Mouse (Mus musculus): Measurements from ENCODE around the gene Tmem37. TPM values are rescaled to one million over a fixed set of nuclear protein-coding genes. Genes with fewer than 3 reads are reported as not detected.

Gene Tmem37
- total RNA-seq, 2 experiments from 2014 or later = 1.2 to 1.3 TPM

GRCm38 (mm10) chr1:120064036-120064682 lies 9.7 kb downstream of the Tmem37 start:
- intact Hi-C loops (cut with DNase I) = no loop called here

GRCm38 (mm10) chr1:120062231-120062630 lies 11.6 kb downstream of the Tmem37 start:
- intact Hi-C loops (cut with DNase I) = no loop called here
- no peak for DNase-seq (ENCODE audit: low spot score in 2 of 2)

More at GRCm38 (mm10) chr1:120064036-120064682, 9.7 kb downstream of the Tmem37 start:
- no peak for DNase-seq (ENCODE audit: low spot score in 2 of 2)

GRCm38 (mm10) chr1:120060687-120061086 lies 13.2 kb downstream of the Tmem37 start:
- no peak for DNase-seq (ENCODE audit: low spot score in 2 of 2)
- intact Hi-C loops (cut with DNase I) = no loop called here

GRCm38 (mm10) chr1:120057674-120058430 lies 16.0 kb downstream of the Tmem37 start:
- DNase-seq (ENCODE audit: low spot score in 2 of 2) = no peak
- intact Hi-C loops (cut with DNase I) = no loop called here

- intact Hi-C loops (cut with DNase I) = no loop called here
- DNase-seq (ENCODE audit: low spot score in 2 of 2) = peak in 1 of 2 experiments; percentile 65
These were observed 16.8 kb downstream of the Tmem37 start for GRCm38 (mm10) chr1:120057044-120057443.

- no peak for DNase-seq (ENCODE audit: low spot score in 2 of 2)
- intact Hi-C loops (cut with DNase I) = no loop called here
These were observed 17.6 kb downstream of the Tmem37 start for GRCm38 (mm10) chr1:120056236-120056635.

GRCm38 (mm10) chr1:120055475-120055874 lies 18.4 kb downstream of the Tmem37 start:
- no peak for DNase-seq (ENCODE audit: low spot score in 2 of 2)
- intact Hi-C loops (cut with DNase I) = no loop called here

- intact Hi-C loops (cut with DNase I) = no loop called here
- peak in 1 of 2 experiments; percentile 65 for DNase-seq (ENCODE audit: low spot score in 2 of 2)
These were observed 18.9 kb downstream of the Tmem37 start for GRCm38 (mm10) chr1:120054997-120055396.

- no peak for DNase-seq (ENCODE audit: low spot score in 2 of 2)
- intact Hi-C loops (cut with DNase I) = no loop called here
These were observed 22.8 kb downstream of the Tmem37 start for GRCm38 (mm10) chr1:120051070-120051469.

- DNase-seq (ENCODE audit: low spot score in 2 of 2) = no peak
- intact Hi-C loops (cut with DNase I) = no loop called here
These were observed 26.5 kb downstream of the Tmem37 start for GRCm38 (mm10) chr1:120047325-120047724.

- DNase-seq (ENCODE audit: low spot score in 2 of 2) = no peak
- intact Hi-C loops (cut with DNase I) = no loop called here
These were observed 29.3 kb downstream of the Tmem37 start for GRCm38 (mm10) chr1:120044584-120044983.

GRCm38 (mm10) chr1:120042421-120042820 lies 31.5 kb downstream of the Tmem37 start:
- no peak for DNase-seq (ENCODE audit: low spot score in 2 of 2)
- intact Hi-C loops (cut with DNase I) = no loop called here

GRCm38 (mm10) chr1:120038594-120038993 lies 35.3 kb downstream of the Tmem37 start:
- intact Hi-C loops (cut with DNase I) = no loop called here
- DNase-seq (ENCODE audit: low spot score in 2 of 2) = no peak

GRCm38 (mm10) chr1:120037021-120037683 lies 36.7 kb downstream of the Tmem37 start:
- no peak for DNase-seq (ENCODE audit: low spot score in 2 of 2)
- intact Hi-C loops (cut with DNase I) = no loop called here

GRCm38 (mm10) chr1:120035456-120036034 lies 38.3 kb downstream of the Tmem37 start:
- intact Hi-C loops (cut with DNase I) = no loop called here
- DNase-seq (ENCODE audit: low spot score in 2 of 2) = no peak

- no peak for DNase-seq (ENCODE audit: low spot score in 2 of 2)
These were observed 39.1 kb downstream of the Tmem37 start for GRCm38 (mm10) chr1:120034793-120035192.

GRCm38 (mm10) chr1:120033469-120033854 lies 40.4 kb downstream of the Tmem37 start:
- no peak for DNase-seq (ENCODE audit: low spot score in 2 of 2)
- intact Hi-C loops (cut with DNase I) = loop anchor here (1.0 to 5.0 kb wide), 2 partner anchors 60 to 119 kb away; no protein-coding TSS in a partner anchor

More at GRCm38 (mm10) chr1:120034793-120035192, 39.1 kb downstream of the Tmem37 start:
- intact Hi-C loops (cut with DNase I) = loop anchor here (5.0 kb wide), 1 partner anchor 118 kb away; no protein-coding TSS in a partner anchor

GRCm38 (mm10) chr1:120032804-120033468 lies 40.9 kb downstream of the Tmem37 start:
- peak; percentile 77 to 79 for DNase-seq (ENCODE audit: low spot score in 2 of 2)
- intact Hi-C loops (cut with DNase I) = loop anchor here (1.0 to 5.0 kb wide), 2 partner anchors 60 to 119 kb away; no protein-coding TSS in a partner anchor

- no peak for DNase-seq (ENCODE audit: low spot score in 2 of 2)
- intact Hi-C loops (cut with DNase I) = loop anchor here (5.0 kb wide), 1 partner anchor 122 kb away; no protein-coding TSS in a partner anchor
These were observed 43.4 kb downstream of the Tmem37 start for GRCm38 (mm10) chr1:120030474-120030873.
